Mouse (Mus musculus): ENCODE measurements around the gene Thada.

Thada gene

GRCm38 (mm10) chr17:84465753-84466608 is at the start of gene Thada:
Gene Thada, minus strand, starts transcription at chr17:84466205.
- peak; percentile 95 for DNase-seq (ENCODE audit: low read depth, low spot score)

GRCm38 (mm10) chr17:84512516-84513085 is 46.6 kb upstream of the Thada start:
- no peak for DNase-seq (ENCODE audit: low read depth, low spot score)

GRCm38 (mm10) chr17:84511682-84512515 is 45.9 kb upstream of the Thada start, which contains the start of gene Plekhh2:
Gene Plekhh2, plus strand, starts transcription at chr17:84511895.
- DNase-seq (ENCODE audit: low read depth, low spot score): peak; percentile 36

- DNase-seq (ENCODE audit: low read depth, low spot score): no peak
Measured at GRCm38 (mm10) chr17:84510961-84511639, 45.1 kb upstream of the Thada start.

- peak; percentile 24 for DNase-seq (ENCODE audit: low read depth, low spot score)
Measured at GRCm38 (mm10) chr17:84510355-84510754, 44.4 kb upstream of the Thada start.

- DNase-seq (ENCODE audit: low read depth, low spot score): no peak
Measured at GRCm38 (mm10) chr17:84509176-84509575, 43.2 kb upstream of the Thada start.

GRCm38 (mm10) chr17:84508736-84509135 is 42.7 kb upstream of the Thada start:
- DNase-seq (ENCODE audit: low read depth, low spot score): no peak

GRCm38 (mm10) chr17:84505922-84506321 is 39.9 kb upstream of the Thada start:
- no peak for DNase-seq (ENCODE audit: low read depth, low spot score)

- DNase-seq (ENCODE audit: low read depth, low spot score): no peak
Measured at GRCm38 (mm10) chr17:84502341-84502740, 36.3 kb upstream of the Thada start.

- no peak for DNase-seq (ENCODE audit: low read depth, low spot score)
Measured at GRCm38 (mm10) chr17:84498639-84499038, 32.6 kb upstream of the Thada start.

- DNase-seq (ENCODE audit: low read depth, low spot score): no peak
Measured at GRCm38 (mm10) chr17:84497972-84498604, 32.1 kb upstream of the Thada start.

- DNase-seq (ENCODE audit: low read depth, low spot score): no peak
Measured at GRCm38 (mm10) chr17:84497559-84497958, 31.6 kb upstream of the Thada start.

- DNase-seq (ENCODE audit: low read depth, low spot score): no peak
Measured at GRCm38 (mm10) chr17:84497026-84497425, 31.0 kb upstream of the Thada start.

- no peak for DNase-seq (ENCODE audit: low read depth, low spot score)
Measured at GRCm38 (mm10) chr17:84492255-84492880, 26.4 kb upstream of the Thada start.

- DNase-seq (ENCODE audit: low read depth, low spot score): no peak
Measured at GRCm38 (mm10) chr17:84487415-84487814, 21.4 kb upstream of the Thada start.

- DNase-seq (ENCODE audit: low read depth, low spot score): no peak
Measured at GRCm38 (mm10) chr17:84483673-84484320, 17.8 kb upstream of the Thada start.

- no peak for DNase-seq (ENCODE audit: low read depth, low spot score)
Measured at GRCm38 (mm10) chr17:84482831-84483230, 16.8 kb upstream of the Thada start.

GRCm38 (mm10) chr17:84480464-84481355 is 14.7 kb upstream of the Thada start:
- no peak for DNase-seq (ENCODE audit: low read depth, low spot score)

- DNase-seq (ENCODE audit: low read depth, low spot score): no peak
Measured at GRCm38 (mm10) chr17:84478276-84478675, 12.3 kb upstream of the Thada start.

Data from brain, embryonic 18.5 days (tissue).